Mouse (Mus musculus): ENCODE measurements around the gene Podn.
A peak's percentile ranks its signal among the peaks of the same experiment; 100 is the strongest.

Podn gene

GRCm38 (mm10) chr4:108077224-108077955, 18.9 kb downstream of the Podn start:
- no peak for DNase-seq (ENCODE audit: low spot score in 2 of 2)

DNA sequence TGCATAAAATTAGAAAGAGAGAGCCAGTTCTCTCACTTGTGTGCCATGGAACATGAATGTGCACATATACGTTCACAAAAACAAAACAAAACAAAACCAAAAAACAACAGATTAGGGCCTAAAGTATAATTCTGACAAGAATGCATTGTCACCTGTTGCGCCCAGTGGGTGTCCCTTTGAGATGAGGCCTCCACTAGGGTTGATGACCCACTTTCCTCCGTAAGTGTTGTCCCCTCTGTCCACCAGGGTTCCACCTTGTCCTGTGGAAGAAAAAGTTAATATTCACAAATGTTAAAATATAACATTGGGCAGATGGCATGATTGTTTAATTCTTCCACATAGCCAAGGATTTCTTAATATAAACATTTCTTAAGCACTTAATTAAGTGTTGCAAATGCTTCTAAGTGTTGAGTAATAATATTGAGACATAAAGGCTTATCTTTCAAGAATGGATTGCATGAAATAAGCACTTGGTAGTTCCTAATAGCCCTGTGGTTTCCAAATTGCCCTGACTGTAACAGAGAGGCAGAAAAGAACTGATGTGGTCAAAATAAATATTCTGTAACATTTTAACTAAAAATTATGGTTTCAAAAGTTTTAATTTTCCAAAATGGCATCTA, 21.9 kb downstream of the Podn start:
- DNase-seq (ENCODE audit: low spot score in 2 of 2): no peak

GRCm38 (mm10) chr4:108072086-108072485, 24.2 kb downstream of the Podn start:
- DNase-seq (ENCODE audit: low spot score in 2 of 2): peak in 1 of 2 experiments; percentile 55

DNA sequence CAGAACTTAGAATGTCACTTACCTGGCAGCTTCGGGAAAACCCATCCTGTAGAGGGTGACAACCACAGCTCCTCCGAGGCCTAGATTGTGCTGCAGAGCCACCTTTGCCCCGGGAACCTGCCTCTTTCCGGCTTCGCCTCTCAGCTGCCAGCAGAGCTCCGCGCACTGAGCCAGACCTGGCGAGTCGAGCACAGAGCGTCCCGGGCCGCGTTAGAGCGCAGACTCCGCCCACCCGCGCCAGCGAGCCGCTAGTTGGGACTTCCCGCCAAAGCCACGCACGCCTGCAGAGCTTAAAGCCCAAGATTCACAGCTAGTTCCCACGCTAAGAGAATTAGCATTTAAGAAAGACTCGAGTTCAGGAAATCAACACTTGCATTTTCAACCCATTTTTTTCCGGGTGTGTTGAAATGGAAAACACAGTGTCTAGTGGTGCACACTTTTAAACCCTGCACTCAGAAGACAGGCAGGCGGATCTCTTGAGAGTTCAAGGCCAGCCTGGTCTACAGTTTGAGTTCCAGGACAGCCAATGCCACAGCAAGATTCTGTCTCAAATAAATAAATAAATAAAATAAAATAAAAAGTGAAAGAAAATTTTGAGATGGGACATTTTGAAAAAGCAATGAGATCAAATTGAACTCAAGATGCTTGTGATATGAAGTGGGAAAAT, 24.9 kb downstream of the Podn start:
- DNase-seq (ENCODE audit: low spot score in 2 of 2): peak; percentile 93 to 96

DNA sequence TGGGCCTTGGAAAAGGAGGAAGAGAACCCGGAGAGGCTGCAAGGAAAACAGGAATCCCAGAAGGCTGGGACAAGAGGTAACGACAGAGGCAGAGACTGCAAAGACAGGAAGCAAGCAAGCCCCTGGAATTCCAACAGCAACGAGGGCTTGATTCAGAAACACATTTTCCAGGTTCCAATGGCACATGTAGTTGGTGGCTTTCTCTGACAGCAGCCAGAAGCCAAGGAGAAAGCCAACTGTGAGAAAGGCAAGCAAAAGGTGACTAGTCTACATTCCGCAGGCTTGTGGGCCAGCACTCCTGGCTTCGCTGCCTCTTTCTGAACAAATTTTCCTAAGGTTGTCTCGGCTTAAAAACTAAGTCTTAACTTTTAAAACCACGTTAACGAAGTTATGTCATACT, 25.5 kb downstream of the Podn start:
- peak in 1 of 2 experiments; percentile 57 for DNase-seq (ENCODE audit: low spot score in 2 of 2)

GRCm38 (mm10) chr4:108070286-108070685, 26.0 kb downstream of the Podn start:
- no peak for DNase-seq (ENCODE audit: low spot score in 2 of 2)

DNA sequence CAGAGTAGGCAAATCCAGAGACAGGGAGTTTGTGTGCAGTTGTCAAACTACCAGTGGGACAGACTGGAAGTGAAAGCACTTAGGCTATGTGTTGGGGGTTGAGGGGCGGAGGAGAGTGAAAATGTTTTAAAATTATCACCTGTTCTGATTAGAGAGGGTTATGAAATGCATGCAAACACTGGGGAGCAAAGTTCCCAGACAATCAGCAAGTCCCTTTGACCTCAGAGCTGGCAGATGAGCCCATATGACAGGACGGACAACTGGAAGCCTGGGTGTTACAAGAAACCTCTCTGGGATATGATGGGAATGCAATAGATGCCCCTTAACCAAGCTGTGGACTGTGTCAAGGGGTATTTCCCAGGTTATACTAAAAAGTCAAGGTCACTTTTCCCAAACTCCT, 28.2 kb downstream of the Podn start:
- DNase-seq (ENCODE audit: low spot score in 2 of 2): no peak

DNA sequence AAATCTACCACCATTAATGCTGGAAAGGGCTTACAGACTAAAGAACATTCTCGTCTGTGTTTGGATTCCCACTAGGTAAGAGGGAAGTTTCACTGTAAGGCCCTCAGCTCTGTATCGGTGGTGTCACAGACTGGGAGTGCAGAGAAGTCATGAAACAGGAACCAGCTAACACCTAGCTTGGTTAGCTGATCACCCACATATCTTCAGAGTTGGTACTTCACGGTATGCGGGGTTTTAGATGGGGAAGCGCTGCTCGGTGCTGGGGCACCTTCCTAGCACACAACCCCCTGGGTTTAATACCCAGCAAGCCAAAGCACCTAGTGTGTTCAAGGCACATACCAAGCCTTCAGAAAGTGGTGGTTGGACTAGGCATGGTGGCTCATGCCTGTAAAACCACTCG, 29.0 kb downstream of the Podn start:
- DNase-seq (ENCODE audit: low spot score in 2 of 2): no peak

GRCm38 (mm10) chr4:108066569-108066968, 29.7 kb downstream of the Podn start:
- DNase-seq (ENCODE audit: low spot score in 2 of 2): no peak

GRCm38 (mm10) chr4:108065176-108065844, 30.9 kb downstream of the Podn start:
- no peak for DNase-seq (ENCODE audit: low spot score in 2 of 2)

- DNase-seq (ENCODE audit: low spot score in 2 of 2): no peak
Measured at GRCm38 (mm10) chr4:108063616-108064015, 32.6 kb downstream of the Podn start.

- no peak for DNase-seq (ENCODE audit: low spot score in 2 of 2)
Measured at GRCm38 (mm10) chr4:108062524-108062923, 33.7 kb downstream of the Podn start.

DNA sequence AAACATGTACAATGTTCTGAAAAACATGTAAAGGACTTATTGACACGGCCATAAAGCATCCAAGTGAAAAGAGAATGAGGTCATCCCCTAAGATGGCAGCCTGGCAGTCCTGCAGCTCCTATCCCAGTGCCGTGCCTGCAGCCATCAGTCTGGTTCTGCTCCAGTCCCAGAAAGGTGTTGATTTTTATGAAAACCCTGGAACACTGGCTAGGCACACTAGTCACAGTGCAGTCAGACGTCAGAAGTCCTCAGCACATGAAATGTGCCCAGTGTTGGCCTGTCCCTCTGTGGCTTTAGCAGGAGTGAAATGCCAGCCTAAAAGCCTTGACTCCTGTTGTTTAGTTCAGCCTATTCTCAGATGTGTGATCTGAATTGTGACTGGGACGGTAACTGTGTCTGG, 35.5 kb downstream of the Podn start:
- DNase-seq (ENCODE audit: low spot score in 2 of 2): no peak

- DNase-seq (ENCODE audit: low spot score in 2 of 2): no peak
Measured at GRCm38 (mm10) chr4:108059601-108060379, 36.5 kb downstream of the Podn start.

GRCm38 (mm10) chr4:108058166-108058565, 38.1 kb downstream of the Podn start:
- DNase-seq (ENCODE audit: low spot score in 2 of 2): no peak

- no peak for DNase-seq (ENCODE audit: low spot score in 2 of 2)
Measured at GRCm38 (mm10) chr4:108057247-108057646, 39.0 kb downstream of the Podn start.

- no peak for DNase-seq (ENCODE audit: low spot score in 2 of 2)
Measured at GRCm38 (mm10) chr4:108055873-108056272, 40.4 kb downstream of the Podn start.

DNA sequence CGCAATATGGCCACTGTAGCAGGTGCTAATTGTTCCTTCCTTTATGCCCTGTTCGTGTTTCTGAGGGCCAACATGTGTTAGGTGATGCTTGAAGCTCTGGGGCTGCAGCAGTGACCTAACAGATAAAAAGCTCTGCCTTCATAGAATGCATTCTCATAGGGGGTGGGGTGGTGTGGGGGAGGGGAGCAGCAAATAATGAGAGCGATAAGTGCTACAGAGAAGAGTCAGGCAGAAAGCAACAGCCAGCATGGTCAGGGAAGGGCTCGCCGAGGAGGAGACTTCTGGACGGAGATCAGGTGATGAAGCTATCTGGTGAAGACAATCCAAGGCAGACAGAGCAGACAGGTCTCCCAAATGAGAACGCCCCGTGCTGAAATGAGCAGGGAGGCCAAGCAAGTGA, 43.6 kb downstream of the Podn start:
- DNase-seq (ENCODE audit: low spot score in 2 of 2): no peak

GRCm38 (mm10) chr4:108051687-108052274, 44.5 kb downstream of the Podn start:
- DNase-seq (ENCODE audit: low spot score in 2 of 2): no peak

DNA sequence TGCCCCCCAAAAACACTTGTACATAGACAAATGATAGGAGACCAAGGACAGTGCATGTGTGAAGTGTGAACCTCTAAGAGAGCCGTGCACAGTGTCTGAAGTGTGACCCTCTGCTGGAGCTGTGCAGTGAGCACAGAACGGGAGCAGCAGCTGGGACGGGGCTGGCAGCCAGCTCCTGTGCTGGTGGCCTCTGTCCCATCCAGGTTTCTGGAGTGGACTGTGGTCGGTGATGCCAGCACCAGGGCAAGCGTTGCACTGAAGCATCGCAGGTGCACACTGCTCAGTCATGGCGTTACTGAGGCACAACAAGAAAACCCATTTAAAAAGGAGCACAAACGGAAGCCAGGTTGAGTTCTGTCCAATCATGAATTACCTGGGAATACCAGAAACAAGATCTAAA, 50.1 kb downstream of the Podn start:
- no peak for DNase-seq (ENCODE audit: low spot score in 2 of 2)
